Mouse (Mus musculus): Measurements from ENCODE around the gene Sh3tc1.
A peak's percentile ranks its signal among the peaks of the same experiment; 100 is the strongest.

Gene Sh3tc1

GRCm38 (mm10) chr5:35751016-35751415, 11.2 kb upstream of the Sh3tc1 start:
- no peak for DNase-seq

DNA sequence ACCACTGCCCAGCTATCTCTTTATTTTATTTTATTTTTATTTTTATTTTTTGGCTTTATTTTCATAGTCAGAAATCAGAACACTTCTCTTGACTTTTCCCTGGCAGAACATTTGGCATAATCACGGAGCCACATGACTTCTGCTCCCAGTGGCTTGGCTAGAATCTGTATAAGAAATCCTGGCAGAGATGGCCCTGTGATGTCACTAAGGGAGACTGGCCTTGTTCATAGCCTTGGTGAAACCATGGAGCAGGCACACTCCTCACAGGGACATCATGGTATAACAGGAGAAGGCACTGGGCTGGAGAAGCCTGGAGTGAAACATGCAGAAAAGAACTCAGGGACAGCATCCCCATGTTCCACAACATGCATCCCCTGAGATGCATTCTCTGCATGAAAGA, 10.2 kb upstream of the Sh3tc1 start:
- no peak for DNase-seq

DNA sequence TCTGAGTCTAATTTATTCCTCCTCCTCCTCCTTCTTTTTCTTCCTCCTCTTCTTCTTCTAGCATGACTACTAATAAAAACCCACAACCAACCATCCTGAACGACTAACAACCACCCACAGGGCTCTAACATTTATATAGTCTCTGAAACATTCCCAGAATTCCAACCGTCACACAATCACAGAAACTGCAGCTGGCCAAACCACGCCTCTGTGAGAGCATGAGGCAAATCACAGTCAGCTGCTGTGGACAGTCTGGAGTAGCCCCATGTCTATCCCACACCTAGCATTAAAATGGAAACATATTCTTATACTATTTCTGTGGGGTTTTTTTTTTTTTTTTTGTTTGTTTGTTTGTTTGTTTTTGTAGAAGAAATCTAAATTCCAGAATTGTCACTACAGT, 9.6 kb upstream of the Sh3tc1 start:
- DNase-seq: no peak

DNA sequence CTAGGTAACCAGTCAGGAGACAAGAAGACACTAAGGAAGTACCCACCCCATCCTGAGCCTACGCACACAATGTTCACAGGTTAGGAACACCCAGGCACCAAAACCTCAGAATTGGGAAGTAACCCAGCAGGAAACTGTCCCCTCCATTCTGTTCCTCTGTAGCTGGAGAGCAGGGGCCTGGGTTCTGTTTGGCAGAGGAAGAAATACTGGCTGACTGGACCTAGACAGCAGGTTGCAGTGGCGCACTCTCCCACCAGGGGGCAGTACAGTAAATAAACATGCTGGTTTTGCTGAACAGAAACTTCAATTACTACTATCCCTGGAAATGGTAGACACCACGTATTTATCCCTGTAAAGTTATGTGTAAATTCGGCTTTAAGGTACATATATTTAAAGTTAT, 7.1 kb upstream of the Sh3tc1 start:
- peak; percentile 86 to 92 for DNase-seq

GRCm38 (mm10) chr5:35745406-35745805, 5.6 kb upstream of the Sh3tc1 start:
- no peak for DNase-seq

DNA sequence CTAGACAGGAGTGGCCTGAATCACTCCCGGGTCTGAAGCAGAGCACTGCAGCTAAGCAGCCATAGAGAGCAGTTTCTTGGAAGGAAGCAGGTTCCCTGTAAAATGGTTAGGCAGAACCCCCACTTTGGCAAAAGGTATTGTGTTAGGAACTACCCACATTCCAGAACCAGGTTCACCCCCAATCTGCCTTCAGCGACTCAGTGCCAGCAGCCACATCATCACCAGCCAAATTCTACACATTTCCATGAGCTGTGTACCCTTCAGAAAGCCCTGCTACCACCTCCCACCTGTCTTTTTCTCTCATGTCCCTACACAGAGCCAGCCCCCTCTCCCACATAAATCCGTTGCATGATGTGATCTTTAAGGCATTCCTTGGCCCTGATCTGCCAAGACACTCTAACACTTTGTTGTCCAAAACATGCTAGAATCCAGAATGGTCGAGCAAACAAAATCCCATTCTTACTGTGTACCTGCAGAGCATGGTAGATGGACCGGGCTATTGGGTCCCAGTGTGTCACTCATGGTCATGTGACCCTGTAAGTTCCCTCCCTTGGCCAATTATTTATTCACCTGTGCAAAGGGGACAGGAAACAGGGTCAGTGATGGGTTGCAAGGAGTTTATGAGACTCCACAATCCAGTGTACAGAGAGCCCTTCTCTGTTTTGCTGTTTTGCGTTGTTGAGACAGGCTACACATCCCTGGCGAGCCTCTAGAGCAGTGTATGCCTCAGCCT, 4.4 kb upstream of the Sh3tc1 start:
- DNase-seq: no peak

DNA sequence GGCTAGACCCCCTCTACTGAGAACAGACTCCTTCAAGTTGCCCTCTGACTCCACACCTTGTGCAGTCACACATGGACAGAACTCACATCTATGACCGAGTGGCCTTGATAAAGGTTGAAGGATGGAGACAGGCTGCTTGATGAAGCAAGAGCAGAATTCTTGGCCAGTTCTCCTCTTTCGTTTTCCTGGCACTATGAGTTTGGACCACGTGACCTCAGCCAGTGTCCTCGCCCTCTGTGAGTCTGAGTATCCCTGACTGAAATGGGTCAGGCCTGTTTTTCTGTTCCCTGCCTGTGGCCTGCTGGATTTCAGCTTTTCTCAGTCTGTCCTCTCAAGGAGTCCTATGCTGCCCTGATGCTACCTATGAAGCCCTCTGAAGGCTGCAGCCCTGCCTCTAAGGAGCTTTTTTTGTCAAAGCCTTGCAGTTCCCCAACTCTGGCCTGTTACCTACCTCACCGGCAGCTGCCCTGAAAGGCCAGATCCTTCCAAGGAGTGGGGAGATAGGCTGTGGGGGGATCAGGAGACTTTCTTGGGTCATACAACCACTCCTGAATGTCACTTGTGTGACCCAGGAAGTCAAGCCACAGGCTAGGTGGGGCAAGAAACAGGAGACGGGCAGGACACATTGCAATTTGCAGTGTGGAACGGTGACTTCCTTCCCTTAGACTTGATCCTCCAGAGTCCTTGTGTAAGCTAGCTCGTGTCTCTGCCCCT, 3.6 kb upstream of the Sh3tc1 start:
- no peak for DNase-seq

DNA sequence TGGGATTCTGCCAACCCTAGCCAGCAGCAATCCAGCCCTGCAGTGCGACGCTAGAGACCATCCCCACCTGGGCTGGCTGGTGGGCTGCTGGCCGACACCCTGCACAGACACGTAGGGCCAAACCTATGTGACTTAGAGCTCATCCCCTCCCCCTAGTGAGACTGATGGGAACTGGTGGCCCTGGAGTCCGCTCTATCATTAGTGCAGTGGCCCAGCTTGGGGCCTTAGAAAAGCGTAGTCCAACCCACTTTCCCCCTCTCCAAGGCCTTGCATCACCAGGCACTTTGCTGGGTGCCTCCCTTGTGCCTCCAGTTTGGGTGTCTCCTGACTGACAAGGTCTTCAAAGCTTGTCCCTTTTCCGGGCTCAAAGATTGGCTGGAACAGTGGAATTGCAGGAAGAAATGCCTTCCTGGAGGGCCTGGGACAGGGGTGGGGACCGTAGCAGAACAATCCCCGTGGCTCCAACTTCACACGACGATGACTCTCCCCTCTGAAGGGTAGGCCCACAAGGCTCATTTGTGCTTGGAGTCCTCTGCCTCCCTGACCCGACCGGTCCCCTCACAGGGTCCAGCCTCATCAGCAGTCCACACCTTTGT, 1.5 kb upstream of the Sh3tc1 start:
- no peak for DNase-seq

DNA sequence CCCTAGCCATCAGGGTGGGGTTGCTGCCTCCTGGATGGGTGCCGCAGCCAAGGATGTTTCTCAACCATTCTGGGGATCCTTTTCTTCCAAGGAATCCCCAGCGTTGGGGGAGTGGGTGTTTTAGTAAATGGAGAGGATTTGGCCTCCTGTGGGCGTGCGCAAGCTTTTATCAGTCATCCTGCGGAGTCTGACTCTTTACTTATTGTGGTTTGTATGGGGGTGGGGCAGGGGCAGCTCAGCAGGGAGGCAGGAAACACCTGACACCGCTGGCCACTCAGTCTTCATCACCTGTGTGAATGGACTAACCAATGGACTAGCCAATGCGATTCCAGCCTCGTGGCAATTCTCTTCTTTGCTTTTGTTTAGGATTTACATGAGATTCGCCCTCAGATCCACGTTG, 929 bp upstream of the Sh3tc1 start:
- no peak for DNase-seq

GRCm38 (mm10) chr5:35739005-35739404, 782 bp downstream of the Sh3tc1 start:
- DNase-seq: no peak

DNA sequence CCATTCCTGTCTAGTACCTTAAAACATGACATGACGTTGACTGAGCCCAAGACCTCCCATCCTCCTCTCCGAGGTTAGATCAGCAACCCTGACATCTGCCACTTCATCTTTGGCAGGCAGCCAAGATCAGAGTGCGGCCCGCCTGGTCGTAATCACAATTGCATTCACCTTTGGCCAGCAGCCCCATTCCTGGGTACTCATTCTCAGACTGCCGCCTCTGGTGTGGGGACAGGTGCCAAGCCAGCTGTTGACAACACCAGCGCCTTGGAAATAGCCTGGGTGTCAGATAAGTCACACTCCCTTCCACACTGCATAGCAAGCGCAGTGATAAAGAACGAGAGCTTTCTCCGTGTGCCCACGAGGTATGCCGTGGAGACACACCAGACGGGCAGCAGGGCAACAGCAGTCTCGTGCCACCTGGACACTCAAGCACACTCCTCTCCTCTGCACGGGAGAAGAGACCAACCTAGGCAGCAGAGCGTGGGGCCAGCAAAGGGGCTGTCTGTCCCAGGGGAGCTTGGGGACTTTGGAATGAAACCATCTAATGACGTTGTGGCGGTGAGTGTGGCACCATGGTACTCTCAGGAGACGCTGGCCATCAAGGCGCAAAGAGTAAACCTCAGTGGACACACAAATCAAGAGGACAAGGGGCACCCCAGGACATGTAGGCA, 2.4 kb downstream of the Sh3tc1 start:
- DNase-seq: peak; percentile 63 to 79

GRCm38 (mm10) chr5:35733523-35733922, 6.3 kb downstream of the Sh3tc1 start:
- DNase-seq: no peak

DNA sequence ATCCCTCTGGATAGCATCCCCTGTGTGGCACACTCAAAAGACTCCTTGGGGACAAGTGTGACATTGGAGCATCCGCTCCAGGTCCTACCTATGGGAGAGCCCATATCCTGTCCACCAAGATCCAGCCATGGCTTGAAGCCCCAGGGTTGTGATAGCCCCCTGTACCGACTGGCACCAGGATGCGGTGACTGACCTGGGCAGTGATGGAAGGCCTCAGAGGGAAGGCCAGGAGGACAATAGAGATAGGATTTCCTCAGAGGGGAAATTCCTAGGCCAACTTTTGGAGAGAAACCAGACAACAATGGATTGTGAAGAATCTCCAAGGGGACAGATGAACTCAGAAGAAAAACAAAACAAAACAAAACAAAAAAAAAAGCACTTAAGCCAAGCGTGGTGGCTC, 8.8 kb downstream of the Sh3tc1 start:
- DNase-seq: no peak

- DNase-seq: no peak
Measured at GRCm38 (mm10) chr5:35730552-35730951, 9.2 kb downstream of the Sh3tc1 start.

DNA sequence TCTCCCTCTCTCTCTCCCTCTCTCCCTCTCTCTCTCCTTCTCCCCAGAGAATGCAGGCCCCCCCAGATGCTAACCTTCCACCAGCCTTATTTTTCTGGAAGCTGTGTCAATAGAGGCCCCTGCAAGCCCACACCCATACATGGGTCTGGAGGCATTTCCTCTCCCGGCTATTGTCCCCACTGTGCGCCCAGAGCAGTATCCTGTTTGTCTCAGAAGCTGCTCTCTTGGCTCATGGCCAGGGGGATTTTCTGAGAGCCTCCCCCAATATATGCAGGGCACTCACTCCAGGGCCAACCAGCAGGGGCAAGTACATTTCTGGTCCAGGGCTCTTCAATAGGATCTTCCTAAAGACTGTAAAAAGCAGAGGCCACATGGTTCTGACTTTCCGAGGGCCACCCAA, 9.9 kb downstream of the Sh3tc1 start:
- DNase-seq: no peak

GRCm38 (mm10) chr5:35728957-35729460, 10.8 kb downstream of the Sh3tc1 start:
- peak; percentile 53 to 54 for DNase-seq

GRCm38 (mm10) chr5:35728344-35728956, 11.3 kb downstream of the Sh3tc1 start:
- DNase-seq: no peak

- DNase-seq: no peak
Measured at GRCm38 (mm10) chr5:35727447-35727846, 12.3 kb downstream of the Sh3tc1 start.

DNA sequence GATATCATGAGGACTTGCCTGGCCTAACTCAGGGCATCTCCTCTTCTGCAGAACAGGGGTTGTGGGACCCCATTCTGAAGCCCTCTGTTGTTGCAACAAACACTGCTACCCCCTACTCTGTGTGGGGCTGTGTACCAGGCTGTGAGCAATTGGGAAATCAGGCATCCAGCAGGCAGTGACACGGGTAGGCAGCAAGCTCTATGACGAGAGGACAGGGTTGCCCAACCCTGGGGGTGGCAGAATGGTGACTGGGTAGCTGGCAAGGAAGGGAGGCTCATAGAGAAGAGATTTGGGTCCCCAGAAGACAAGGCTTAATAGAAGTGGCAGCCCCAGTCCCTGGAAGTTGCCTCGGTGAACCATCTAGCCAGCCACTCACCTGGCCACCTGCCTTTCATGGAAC, 13.9 kb downstream of the Sh3tc1 start:
- no peak for DNase-seq

DNA sequence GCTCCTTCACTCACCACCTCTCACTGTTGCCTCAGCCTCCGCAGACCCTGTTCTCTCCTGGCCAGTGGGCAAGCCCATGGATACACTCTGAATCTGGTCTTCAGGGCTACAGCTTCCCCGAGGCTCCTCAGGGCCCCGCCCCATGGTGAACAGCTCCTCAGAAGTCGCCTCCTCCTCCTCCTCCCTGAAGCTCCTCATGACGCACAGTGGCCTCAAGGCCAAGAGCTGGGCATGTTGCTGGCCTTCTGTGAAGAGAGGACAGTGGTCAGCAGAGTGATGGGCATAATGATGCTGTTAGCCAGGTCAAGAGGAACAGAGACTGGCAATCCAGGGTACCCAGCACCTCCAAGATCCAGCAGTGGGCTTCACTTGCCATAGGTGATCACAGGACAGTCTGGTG, 15.9 kb downstream of the Sh3tc1 start:
- no peak for DNase-seq

DNA sequence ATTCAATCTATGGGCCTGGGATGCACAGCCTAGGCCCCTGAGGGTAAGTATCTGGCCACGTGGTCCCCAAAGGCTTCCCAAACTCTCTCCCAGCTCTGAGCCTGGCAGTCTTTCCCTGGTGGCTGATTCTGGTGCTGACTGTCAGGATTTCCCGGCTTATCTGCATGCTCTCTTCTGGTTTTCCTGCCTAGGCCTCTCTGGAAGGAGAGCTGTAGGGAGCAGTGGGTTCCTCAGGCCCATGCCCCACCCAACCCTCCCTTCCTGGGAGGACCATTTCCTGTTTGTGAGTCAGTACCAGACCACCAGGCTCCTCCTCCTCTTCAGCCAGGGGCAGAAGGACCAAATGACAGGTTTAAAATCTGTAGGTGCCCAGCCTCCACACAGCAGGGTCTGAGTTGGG, 17.1 kb downstream of the Sh3tc1 start:
- no peak for DNase-seq

DNA sequence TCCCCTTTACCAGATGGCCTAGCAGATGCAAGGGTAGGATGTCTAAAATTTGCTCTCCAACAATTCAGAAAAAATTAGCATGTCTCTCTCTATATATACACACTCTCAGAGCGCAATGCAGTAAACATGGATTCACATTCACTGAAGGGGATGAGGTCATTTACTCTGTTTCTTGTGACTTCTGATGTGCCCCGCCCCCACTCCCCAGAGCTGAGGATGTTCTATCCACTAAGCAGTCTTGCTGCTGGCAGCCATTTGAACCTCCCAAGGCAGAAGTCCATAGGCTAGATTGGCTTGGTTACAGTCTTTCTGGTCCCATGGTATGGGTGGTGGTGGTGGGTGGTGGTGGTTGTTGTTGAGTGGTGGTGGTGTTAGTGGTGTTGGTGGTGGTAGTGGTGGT, 17.9 kb downstream of the Sh3tc1 start:
- DNase-seq: no peak

DNA sequence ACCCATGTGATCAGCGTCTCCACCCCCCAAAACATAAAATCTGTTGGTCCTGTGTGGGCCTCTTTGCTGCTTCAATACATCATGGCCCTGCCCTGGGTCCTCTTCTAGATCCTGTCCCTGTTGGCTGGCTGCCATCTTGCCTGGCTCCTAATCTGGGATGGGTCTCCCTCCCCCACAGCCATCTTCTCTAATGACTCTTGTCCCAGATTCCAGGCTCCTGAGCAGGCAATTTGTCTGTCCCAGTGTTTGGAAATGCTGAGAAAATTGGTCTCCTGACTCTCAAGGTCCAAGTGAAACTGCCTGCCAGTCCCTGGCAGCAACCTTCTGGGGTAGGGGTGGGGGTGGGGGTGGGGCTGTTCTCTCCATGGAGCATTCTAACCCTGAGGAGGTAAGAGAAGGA, 19.9 kb downstream of the Sh3tc1 start:
- peak in 1 of 2 experiments; percentile 54 for DNase-seq

All from cerebellum, postnatal 14 days (tissue).